Mouse (Mus musculus): ENCODE data around the gene Gprc5b. TPM values are rescaled to one million over a fixed set of nuclear protein-coding genes. Genes with fewer than 3 reads are reported as not detected.

Gene Gprc5b
- polyA plus RNA-seq, 1 experiment = 10.9 TPM

GRCm38 (mm10) chr7:118979121-118979520 is 15.9 kb downstream of the Gprc5b start:
- H3K4me1 ChIP-seq (ENCODE audit: control insufficient read depth, insufficient read depth, low read length) = no peaks in the 10 kb centered on the region; the same call in 1 of the 2 replicates
- no peak overlapping the region for H3K27ac ChIP-seq (ENCODE audit: insufficient read depth, low read length)
- no peak for TF ChIP-seq POLR2A (IDR thresholded peaks at IDR 0.05; ENCODE audit: low read depth, low read length)
- no peak for TF ChIP-seq CTCF (IDR thresholded peaks at IDR 0.05; ENCODE audit: borderline replicate concordance, insufficient read depth, low read length)
- H3K4me3 ChIP-seq (ENCODE audit: insufficient read depth, low read length) = no peak overlapping the region

- TF ChIP-seq CTCF (IDR thresholded peaks at IDR 0.05; ENCODE audit: borderline replicate concordance, insufficient read depth, low read length) = no peak
- no peak for TF ChIP-seq POLR2A (IDR thresholded peaks at IDR 0.05; ENCODE audit: low read depth, low read length)
- no peaks in the 10 kb centered on the region; the same call in 1 of the 2 replicates for H3K4me1 ChIP-seq (ENCODE audit: control insufficient read depth, insufficient read depth, low read length)
- H3K27ac ChIP-seq (ENCODE audit: insufficient read depth, low read length) = no peak overlapping the region
- no peak overlapping the region for H3K4me3 ChIP-seq (ENCODE audit: insufficient read depth, low read length)
These were observed 17.9 kb downstream of the Gprc5b start for GRCm38 (mm10) chr7:118977167-118977543.

- TF ChIP-seq CTCF (IDR thresholded peaks at IDR 0.05; ENCODE audit: borderline replicate concordance, insufficient read depth, low read length) (no peak), POLR2A (IDR thresholded peaks at IDR 0.05; ENCODE audit: low read depth, low read length) (no peak)
- Histone ChIP-seq H3K27ac (ENCODE audit: insufficient read depth, low read length) (no peak overlapping the region), H3K4me1 (ENCODE audit: control insufficient read depth, insufficient read depth, low read length) (no peaks in the 10 kb centered on the region; the same call in 1 of the 2 replicates), H3K4me3 (ENCODE audit: insufficient read depth, low read length) (no peak overlapping the region)
These were observed 18.4 kb downstream of the Gprc5b start for GRCm38 (mm10) chr7:118976414-118977166.

- Histone ChIP-seq H3K4me1 (ENCODE audit: control insufficient read depth, insufficient read depth, low read length) (no peaks in the 10 kb centered on the region; the same call in 1 of the 2 replicates), H3K27ac (ENCODE audit: insufficient read depth, low read length) (no peak overlapping the region), H3K4me3 (ENCODE audit: insufficient read depth, low read length) (no peak overlapping the region)
- TF ChIP-seq POLR2A (IDR thresholded peaks at IDR 0.05; ENCODE audit: low read depth, low read length) (no peak), CTCF (IDR thresholded peaks at IDR 0.05; ENCODE audit: borderline replicate concordance, insufficient read depth, low read length) (no peak)
These were observed 19.2 kb downstream of the Gprc5b start for GRCm38 (mm10) chr7:118975837-118976236.

DNA sequence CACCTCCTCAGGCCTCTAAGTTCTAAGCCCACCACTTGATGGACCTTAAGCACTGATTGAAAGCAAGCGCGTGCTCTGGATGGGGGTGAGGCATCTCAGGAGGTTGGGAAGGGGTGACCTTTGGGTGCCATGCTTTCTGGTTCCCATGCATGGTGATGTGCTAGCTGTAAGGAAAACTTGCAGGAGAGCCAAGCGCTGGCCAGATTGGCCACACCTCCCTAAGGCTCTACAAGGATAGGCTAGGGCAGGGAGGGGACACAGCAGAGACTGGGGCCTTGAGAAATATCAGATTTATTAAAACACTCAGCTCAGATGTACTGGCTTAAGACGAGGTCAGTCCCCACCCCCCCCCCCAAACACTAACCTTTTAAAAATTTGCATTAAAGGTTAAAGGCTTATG is 21.6 kb downstream of the Gprc5b start:
- TF ChIP-seq POLR2A (IDR thresholded peaks at IDR 0.05; ENCODE audit: low read depth, low read length) (no peak), CTCF (IDR thresholded peaks at IDR 0.05; ENCODE audit: borderline replicate concordance, insufficient read depth, low read length) (no peak)
- Histone ChIP-seq H3K4me1 (ENCODE audit: control insufficient read depth, insufficient read depth, low read length) (no peaks in the 10 kb centered on the region; the same call in 1 of the 2 replicates), H3K4me3 (ENCODE audit: insufficient read depth, low read length) (no peak overlapping the region), H3K27ac (ENCODE audit: insufficient read depth, low read length) (no peak overlapping the region)

- no peak overlapping the region for H3K27ac ChIP-seq (ENCODE audit: insufficient read depth, low read length)
- no peak for TF ChIP-seq POLR2A (IDR thresholded peaks at IDR 0.05; ENCODE audit: low read depth, low read length)
- no peak for TF ChIP-seq CTCF (IDR thresholded peaks at IDR 0.05; ENCODE audit: borderline replicate concordance, insufficient read depth, low read length)
- no peak overlapping the region for H3K4me3 ChIP-seq (ENCODE audit: insufficient read depth, low read length)
- no peaks in the 10 kb centered on the region; the same call in 1 of the 2 replicates for H3K4me1 ChIP-seq (ENCODE audit: control insufficient read depth, insufficient read depth, low read length)
These were observed 22.7 kb downstream of the Gprc5b start for GRCm38 (mm10) chr7:118972306-118972705.

DNA sequence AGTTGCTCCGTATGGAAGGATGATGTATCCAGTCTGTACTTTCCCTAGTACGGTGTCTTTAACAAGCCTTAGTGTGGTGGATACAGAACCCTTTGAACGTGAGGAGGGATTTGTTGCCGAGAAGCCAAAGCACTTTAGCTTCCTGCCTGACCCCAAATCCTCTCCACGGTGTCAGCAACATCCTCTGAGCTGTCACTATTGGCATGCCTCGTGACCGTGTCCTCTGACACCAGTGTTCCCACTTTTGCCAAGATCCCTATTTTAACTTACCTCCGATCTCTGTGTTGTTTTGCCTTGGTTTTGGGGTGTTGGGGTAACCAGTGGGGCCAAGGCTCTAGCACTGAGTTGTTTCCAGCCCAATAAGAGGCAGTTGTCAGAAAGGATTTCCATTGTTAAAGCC is 23.5 kb downstream of the Gprc5b start:
- TF ChIP-seq CTCF (IDR thresholded peaks at IDR 0.05; ENCODE audit: borderline replicate concordance, insufficient read depth, low read length) (no peak), POLR2A (IDR thresholded peaks at IDR 0.05; ENCODE audit: low read depth, low read length) (no peak)
- Histone ChIP-seq H3K27ac (ENCODE audit: insufficient read depth, low read length) (no peak overlapping the region), H3K4me1 (ENCODE audit: control insufficient read depth, insufficient read depth, low read length) (no peaks in the 10 kb centered on the region; the same call in 1 of the 2 replicates), H3K4me3 (ENCODE audit: insufficient read depth, low read length) (no peak overlapping the region)

DNA sequence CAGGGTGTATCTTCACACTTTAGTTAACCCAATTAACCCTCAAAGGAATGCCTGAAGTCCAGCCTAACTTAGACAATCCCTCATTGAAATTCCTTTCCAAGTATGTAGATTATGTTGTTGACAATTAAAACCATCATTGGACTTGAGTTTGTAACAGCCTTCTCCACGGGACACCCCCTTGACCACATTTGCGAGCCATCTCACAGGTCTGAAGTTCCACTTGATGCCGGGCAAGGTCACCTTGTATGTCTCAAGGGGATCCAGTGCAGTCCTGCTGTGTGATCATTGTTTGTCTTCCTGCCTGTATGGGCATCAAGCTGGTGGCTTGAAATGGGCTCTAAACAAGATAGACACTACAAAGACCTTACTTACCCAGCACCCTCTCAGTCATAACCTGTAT is 26.1 kb downstream of the Gprc5b start:
- H3K4me3 ChIP-seq (ENCODE audit: insufficient read depth, low read length) = no peak overlapping the region
- no peaks in the 10 kb centered on the region for H3K4me1 ChIP-seq (ENCODE audit: control insufficient read depth, insufficient read depth, low read length)
- no peak overlapping the region for H3K27ac ChIP-seq (ENCODE audit: insufficient read depth, low read length)
- TF ChIP-seq CTCF (IDR thresholded peaks at IDR 0.05; ENCODE audit: borderline replicate concordance, insufficient read depth, low read length) (no peak), POLR2A (IDR thresholded peaks at IDR 0.05; ENCODE audit: low read depth, low read length) (no peak)

DNA sequence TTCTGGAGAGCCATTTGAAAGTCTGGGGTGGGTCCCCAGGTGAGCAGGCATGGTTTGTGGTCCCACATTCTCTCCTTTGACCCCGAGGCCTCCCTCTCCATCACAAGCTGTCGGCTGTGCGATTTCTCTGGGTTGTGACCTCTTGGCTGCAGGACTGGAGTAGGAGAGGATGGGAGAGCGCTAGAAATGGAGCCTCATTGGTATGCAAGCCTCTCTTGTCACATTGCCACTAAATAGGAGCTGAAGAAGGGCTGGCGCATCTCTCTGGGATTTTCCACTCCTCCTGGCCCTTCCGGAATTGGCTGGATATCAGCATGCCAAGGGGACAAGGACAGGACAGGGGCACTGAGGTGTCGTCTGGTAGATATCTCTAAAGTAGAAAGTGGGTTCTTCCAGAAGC is 29.8 kb downstream of the Gprc5b start:
- TF ChIP-seq POLR2A (IDR thresholded peaks at IDR 0.05; ENCODE audit: low read depth, low read length) = no peak
- TF ChIP-seq CTCF (IDR thresholded peaks at IDR 0.05; ENCODE audit: borderline replicate concordance, insufficient read depth, low read length) = no peak
- no peak overlapping the region for H3K27ac ChIP-seq (ENCODE audit: insufficient read depth, low read length)
- H3K4me1 ChIP-seq (ENCODE audit: control insufficient read depth, insufficient read depth, low read length) = no peaks in the 10 kb centered on the region
- H3K4me3 ChIP-seq (ENCODE audit: insufficient read depth, low read length) = no peak overlapping the region

- Histone ChIP-seq H3K4me3 (ENCODE audit: insufficient read depth, low read length) (no peak overlapping the region), H3K27ac (ENCODE audit: insufficient read depth, low read length) (no peak overlapping the region), H3K4me1 (ENCODE audit: control insufficient read depth, insufficient read depth, low read length) (no peaks in the 10 kb centered on the region; the same call in 1 of the 2 replicates)
- TF ChIP-seq CTCF (IDR thresholded peaks at IDR 0.05; ENCODE audit: borderline replicate concordance, insufficient read depth, low read length) (no peak), POLR2A (IDR thresholded peaks at IDR 0.05; ENCODE audit: low read depth, low read length) (no peak)
These were observed 30.2 kb downstream of the Gprc5b start for GRCm38 (mm10) chr7:118964777-118965176.

Measured in embryonic fibroblast, embryonic 13.5 days (primary cell).